Mouse (Mus musculus) lung, adult 10 weeks (tissue): ENCODE measurements around the gene Cldn19. TPM values are rescaled to one million over a fixed set of nuclear protein-coding genes. Genes with fewer than 3 reads are reported as not detected.

Experiments used
- polyA plus RNA-seq: library from polyadenylated mRNA; stranded (reverse); fragments of 350-450 nt; fragmentation: Illumina TruSeq; extraction: RNeasy Lipid Tissue Mini Kit (QIAGEN cat#74804); gene quantifications from one replicate; pipeline ENCODE4 v1.2.3, GENCODE M21; 2014; ENCODE audit warnings: low read depth, low replicate concordance; ENCODE audit not compliant: insufficient read depth

The Cldn19 gene
- 0.19 TPM for polyA plus RNA-seq

GRCm38 (mm10) chr4:119255351-119255750 is at the start of gene Cldn19:
Cldn19 (plus strand) TSS chr4:119255414.

GRCm38 (mm10) chr4:119218169-119218568 is 37.0 kb upstream of the Cldn19 start, which contains the start of gene Tmem269:
Tmem269 (minus strand) TSS chr4:119218217.

GRCm38 (mm10) chr4:119232410-119233255 is 22.6 kb upstream of the Cldn19 start, which contains the start of the genes AU022252 and P3h1:
AU022252 (minus strand) TSS chr4:119232712.
P3h1 (plus strand) TSS chr4:119232915.

GRCm38 (mm10) chr4:119294415-119295133 is 39.4 kb downstream of the Cldn19 start, which contains the start of gene Ybx1:
Ybx1 (minus strand) TSS chr4:119294604.

Other genes with a start within 250 kb of the Cldn19 start
- gene Slc2a1, start 146.7 kb upstream of the Cldn19 start, polyA plus RNA-seq = 14.4 TPM
- 3.8 TPM for gene Zfp691, start 81.2 kb upstream of the Cldn19 start, polyA plus RNA-seq
- gene Ermap, start 65.4 kb upstream of the Cldn19 start, polyA plus RNA-seq = 0.07 TPM
- 55.4 TPM for gene Svbp, start 60.1 kb upstream of the Cldn19 start, polyA plus RNA-seq
- 0.32 TPM for gene Tmem269, start 37.2 kb upstream of the Cldn19 start, polyA plus RNA-seq
- gene AU022252, start 22.7 kb upstream of the Cldn19 start, polyA plus RNA-seq = 8.3 TPM
- 10.2 TPM for gene P3h1, start 22.5 kb upstream of the Cldn19 start, polyA plus RNA-seq
- gene Ybx1, start 39.2 kb downstream of the Cldn19 start, polyA plus RNA-seq = 519 TPM
- 27.0 TPM for gene Ppih, start 65.1 kb downstream of the Cldn19 start, polyA plus RNA-seq
- 6.5 TPM for gene Ccdc30, start 160.1 kb downstream of the Cldn19 start, polyA plus RNA-seq
- 13.9 TPM for gene Ppcs, start 167.0 kb downstream of the Cldn19 start, polyA plus RNA-seq
- 3.1 TPM for gene Zmynd12, start 167.4 kb downstream of the Cldn19 start, polyA plus RNA-seq
- gene Rimkla, start 237.2 kb downstream of the Cldn19 start, polyA plus RNA-seq = not detected